Mouse (Mus musculus): Measurements from ENCODE around the gene Xrn1. TPM values are rescaled to one million over a fixed set of nuclear protein-coding genes. Genes with fewer than 3 reads are reported as not detected.

The Xrn1 gene
- polyA plus RNA-seq, 1 experiment from 2014 or later, result 19.8 TPM

GRCm38 (mm10) chr9:96102846-96103245, 148.3 kb downstream of the Xrn1 start:
- no peaks in the 10 kb centered on the region for H3K27me3 ChIP-seq (replicated peaks)
- ATAC-seq (ENCODE audit: low FRiP score, low read depth), result no peak
- WGBS, result 86% methylated on average over 8 of the region's 8 CpGs

More at GRCm38 (mm10) chr9:96102846-96103245, 148.3 kb downstream of the Xrn1 start:
- Histone ChIP-seq H3K4me2 (replicated peaks) (no peak overlapping the region), H3K36me3 (no peaks in the 10 kb centered on the region), H3K4me3 (no peak overlapping the region), H3K9ac (no peak overlapping the region), H3K4me1 (no peaks in the 10 kb centered on the region), H3K27ac (no peak overlapping the region), H3K9me3 (peaks cover 17% of the 10 kb centered on the region)

Other genes with a start within 250 kb of the Xrn1 start
- gene Trpc1, start 204.4 kb upstream of the Xrn1 start, polyA plus RNA-seq (2016; fragmentation: Nextera tagmentation; extraction: Ambion mirVana), result 4.3 and 4.7 TPM in 2 replicates
- 3.8 and 4.7 TPM in 2 replicates for gene Pls1, start 109.4 kb upstream of the Xrn1 start, polyA plus RNA-seq (2016; fragmentation: Nextera tagmentation; extraction: Ambion mirVana)
- gene Atr, start 97.2 kb upstream of the Xrn1 start, polyA plus RNA-seq (2016; fragmentation: Nextera tagmentation; extraction: Ambion mirVana), result 16.8 and 19.0 TPM in 2 replicates
- gene Gk5, start 164.6 kb downstream of the Xrn1 start, polyA plus RNA-seq (2016; fragmentation: Nextera tagmentation; extraction: Ambion mirVana), result 4.1 TPM in 2 replicates
- 50.3 and 57.8 TPM in 2 replicates for gene Tfdp2, start 241.5 kb downstream of the Xrn1 start, polyA plus RNA-seq (2016; fragmentation: Nextera tagmentation; extraction: Ambion mirVana)